Mouse (Mus musculus): ENCODE measurements around the gene Cd24a.

DNA sequence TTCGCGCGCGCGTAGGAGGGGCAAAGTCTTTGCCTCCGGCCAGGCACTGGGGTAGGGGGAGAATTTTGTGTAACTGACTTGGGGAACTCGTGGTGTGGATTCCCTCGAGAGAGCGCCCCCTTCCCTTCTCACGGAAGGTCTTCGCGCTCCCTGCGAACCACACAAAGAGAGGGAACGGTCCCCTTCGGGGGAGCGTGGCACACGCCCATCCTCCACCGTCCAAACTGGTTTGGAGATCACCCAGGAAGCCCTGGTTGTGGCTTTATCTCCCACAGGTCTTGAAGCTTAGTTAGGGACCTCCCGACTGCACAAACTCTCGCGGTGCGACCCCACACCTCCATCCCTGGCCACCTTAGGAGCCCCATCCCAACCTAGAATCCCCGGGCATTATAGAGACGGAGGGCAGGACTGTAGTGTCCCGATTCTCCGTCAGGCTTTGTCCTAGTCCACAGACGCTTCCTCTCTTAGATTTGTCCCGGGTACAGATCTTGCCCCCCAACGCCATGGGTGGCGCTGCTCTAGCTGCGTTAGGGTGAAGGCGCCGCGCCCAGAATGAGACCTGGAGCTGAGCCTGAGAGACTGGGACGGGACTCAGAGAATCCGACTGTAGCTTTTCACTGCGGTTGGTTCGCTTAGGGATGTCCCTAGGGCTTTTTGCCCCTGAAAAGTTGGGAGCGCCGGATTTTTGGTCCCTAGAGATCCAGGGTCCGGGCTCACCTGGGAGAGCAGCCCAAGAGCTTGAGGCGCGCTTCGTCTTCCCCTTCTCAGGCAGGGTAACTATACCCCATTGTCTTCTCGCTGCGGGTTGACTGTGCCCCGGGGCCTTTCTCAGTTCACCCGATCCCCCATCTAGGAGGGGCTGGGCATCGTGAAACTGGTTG, 1.5 kb downstream of the Cd24a start:
- TF ChIP-seq CTCF (IDR thresholded peaks at IDR 0.05; ENCODE audit: borderline replicate concordance, insufficient read depth, low read length) = no peak; the same call in 1 of the 2 replicates
- no peak for TF ChIP-seq POLR2A (IDR thresholded peaks at IDR 0.05; ENCODE audit: low read depth, low read length)
